Mouse (Mus musculus) erythroblast, embryonic 14.5 days (primary cell): Measurements from ENCODE around the gene Prss16. TPM values are rescaled to one million over a fixed set of nuclear protein-coding genes. Genes with fewer than 3 reads are reported as not detected.
"Not testable (repeated sequence)": the region's sequence is repeated elsewhere in the genome, so short reads cannot be mapped to it uniquely, and the experiment has no call there.

Source experiments
- H3K27me3 ChIP-seq: 2 replicates; pipeline ENCODE4 v1.6.1; 2012; ENCODE audit warnings: inconsistent platforms; ENCODE audit not compliant: control insufficient read depth
- H3K36me3 ChIP-seq: 2 replicates; pipeline ENCODE4 v1.6.1; 2012; ENCODE audit warnings: mild to moderate bottlenecking, inconsistent platforms; ENCODE audit not compliant: control insufficient read depth
- H3K4me1 ChIP-seq: 2 replicates; pipeline ENCODE4 v1.6.1; 2012; ENCODE audit warnings: inconsistent platforms; ENCODE audit not compliant: control insufficient read depth
- H3K4me3 ChIP-seq: replicated peaks from 2 replicates; pipeline ENCODE3; 2012; ENCODE audit warnings: moderate library complexity, mild to moderate bottlenecking, inconsistent platforms
- H3K9me3 ChIP-seq: 2 replicates; pipeline ENCODE4 v1.6.1; 2012; ENCODE audit warnings: low read length, inconsistent platforms, mixed read lengths; ENCODE audit not compliant: control insufficient read depth
- GATA1 ChIP-seq: IDR thresholded peaks from 2 replicates; pipeline ENCODE4 v1.6.1; 2012; ENCODE audit warnings: low read length, inconsistent platforms, mixed read lengths
- TAL1 ChIP-seq: IDR thresholded peaks from 3 replicates; pipeline ENCODE4 v1.6.1; 2012; ENCODE audit warnings: low read length, inconsistent platforms, mixed read lengths
- polyA plus RNA-seq: library from polyadenylated mRNA; stranded (reverse); fragments of >175 nt; gene quantifications from 2 replicates; pipeline ENCODE4 v1.2.3, GENCODE M21; 2012

Prss16 gene
- polyA plus RNA-seq, 1 experiment: not detected

DNA sequence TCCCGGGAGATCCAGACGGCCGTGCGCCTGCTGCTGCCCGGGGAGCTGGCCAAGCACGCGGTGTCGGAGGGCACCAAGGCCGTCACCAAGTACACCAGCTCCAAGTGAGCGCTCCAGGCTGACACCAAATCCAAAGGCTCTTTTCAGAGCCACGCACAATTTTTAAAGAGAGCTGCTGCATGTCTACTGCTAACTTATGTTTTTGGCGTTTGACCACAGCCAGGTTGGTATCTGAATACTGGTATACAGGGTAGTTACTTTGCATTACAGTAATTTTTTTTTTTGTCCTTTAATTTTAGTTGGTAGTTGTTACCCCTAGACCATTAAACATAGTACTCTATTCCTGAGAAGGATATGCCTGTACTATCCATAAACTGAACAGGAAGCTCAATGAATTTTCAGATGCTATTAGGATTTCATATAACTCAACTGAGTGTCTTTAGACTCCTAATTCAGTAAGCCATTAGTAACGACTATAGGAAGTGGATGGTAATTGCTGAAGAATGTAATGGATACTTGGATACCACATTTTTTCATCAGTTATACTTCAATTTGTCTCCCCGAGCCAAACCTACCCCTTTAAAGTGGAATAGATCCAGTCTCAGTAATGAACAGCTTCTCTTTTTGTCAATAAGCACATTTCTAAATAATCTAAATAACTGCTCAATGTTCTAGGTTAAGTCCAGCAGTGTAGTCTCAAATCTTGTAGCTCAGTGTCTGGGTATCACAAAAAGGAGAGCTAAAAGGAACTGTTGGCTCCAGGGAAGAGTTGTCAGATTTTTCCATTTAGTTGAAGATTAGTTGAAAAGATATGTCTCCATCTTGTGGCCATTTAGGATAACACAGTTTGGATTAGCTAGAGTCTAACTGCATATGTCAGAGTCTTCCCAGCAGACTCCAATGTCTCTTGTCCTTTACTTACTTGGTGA is 34.2 kb upstream of the Prss16 start:
- H3K4me1 ChIP-seq: peaks cover 68% of the 10 kb centered on the region
- H3K36me3 ChIP-seq: no peaks in the 10 kb centered on the region
- H3K9me3 ChIP-seq: no peaks in the 10 kb centered on the region
- H3K4me3 ChIP-seq: peak overlapping the region; percentile 69
- no peaks in the 10 kb centered on the region for H3K27me3 ChIP-seq
- TF ChIP-seq GATA1 (no peak), TAL1 (no peak)

DNA sequence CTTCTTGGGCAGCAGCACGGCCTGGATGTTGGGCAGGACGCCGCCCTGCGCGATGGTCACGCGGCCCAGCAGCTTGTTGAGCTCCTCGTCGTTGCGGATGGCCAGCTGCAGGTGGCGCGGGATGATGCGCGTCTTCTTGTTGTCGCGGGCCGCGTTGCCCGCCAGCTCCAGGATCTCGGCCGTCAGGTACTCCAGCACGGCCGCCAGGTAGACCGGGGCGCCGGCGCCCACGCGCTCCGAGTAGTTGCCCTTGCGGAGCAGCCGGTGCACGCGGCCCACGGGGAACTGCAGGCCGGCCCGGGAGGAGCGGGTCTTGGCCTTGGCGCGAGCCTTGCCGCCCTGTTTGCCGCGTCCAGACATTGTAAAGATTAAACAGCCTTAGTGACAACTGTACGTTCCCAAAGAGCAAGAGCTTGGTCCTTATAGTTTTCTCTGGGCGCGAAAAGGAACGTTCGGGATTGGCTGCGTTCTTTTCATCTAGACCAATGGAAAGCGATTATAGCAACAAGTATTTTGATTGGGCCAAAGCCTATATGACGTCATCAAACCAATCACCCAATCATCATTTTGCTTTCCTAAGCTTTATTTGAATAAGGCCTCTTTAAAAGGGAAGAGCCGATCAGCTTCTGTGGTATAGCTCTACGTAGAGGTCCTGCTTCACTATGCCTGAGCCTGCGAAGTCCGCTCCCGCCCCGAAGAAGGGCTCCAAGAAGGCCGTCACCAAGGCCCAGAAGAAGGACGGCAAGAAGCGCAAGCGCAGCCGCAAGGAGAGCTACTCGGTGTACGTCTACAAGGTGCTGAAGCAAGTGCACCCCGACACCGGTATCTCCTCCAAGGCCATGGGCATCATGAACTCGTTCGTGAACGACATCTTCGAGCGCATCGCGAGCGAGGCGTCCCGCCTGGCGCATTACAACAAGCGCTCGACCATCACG is 33.3 kb upstream of the Prss16 start, which contains the start of the genes Hist1h2ag and Hist1h2bj:
TSS of gene Hist1h2ag (minus strand) at position 377 of the 935 bp plus-strand sequence.
TSS of gene Hist1h2bj (plus strand) at position 647 of the 935 bp plus-strand sequence.
- Histone ChIP-seq H3K4me1 (peaks cover 68% of the 10 kb centered on the region), H3K4me3 (peak within 1 kb of the TSS; percentile 78)
- H3K27me3 ChIP-seq, H3K9me3 ChIP-seq, H3K36me3 ChIP-seq: not testable (repeated sequence)

DNA sequence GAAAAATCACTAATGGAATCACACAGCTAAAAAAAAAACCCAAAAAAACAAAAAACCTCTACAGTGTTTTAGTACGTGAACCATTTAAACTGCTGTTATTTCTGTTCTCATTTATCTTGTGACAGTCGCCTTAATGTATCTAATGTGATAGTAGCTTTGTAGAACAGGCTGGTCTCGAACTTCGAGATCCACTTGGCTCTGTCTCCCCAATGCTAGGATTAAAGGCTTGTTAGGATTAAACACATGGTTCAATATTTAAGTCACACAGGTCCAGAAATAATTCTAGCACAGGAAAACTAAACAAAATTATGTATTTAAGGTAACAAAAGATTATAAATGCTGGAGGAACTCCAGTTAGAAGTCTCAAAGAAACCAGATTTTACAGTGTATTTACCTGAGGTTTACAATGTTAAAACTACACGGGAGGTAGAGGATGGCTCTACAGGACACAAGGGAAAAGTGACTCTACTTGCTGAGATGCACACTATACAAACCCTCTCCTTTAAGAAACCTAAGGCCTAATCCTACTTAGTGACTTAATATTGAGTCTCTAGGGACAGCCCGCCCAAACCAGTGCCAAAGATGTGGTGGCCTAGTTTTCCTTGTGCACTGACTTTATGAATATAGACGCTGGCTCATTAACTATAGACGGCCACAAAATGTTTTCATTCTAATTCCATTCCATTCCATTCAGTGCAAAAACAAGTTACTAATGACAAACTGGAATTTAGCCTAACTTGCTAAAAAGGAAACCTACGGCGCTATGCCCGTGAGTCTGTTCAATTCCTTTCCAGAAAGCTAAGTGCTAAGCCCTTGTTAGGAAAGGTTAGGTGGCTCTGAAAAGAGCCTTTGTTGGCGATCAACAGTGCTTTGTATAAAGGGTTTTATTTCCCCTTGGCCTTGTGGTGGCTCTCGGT is 32.4 kb upstream of the Prss16 start:
- TF ChIP-seq TAL1 (no peak), GATA1 (no peak)
- Histone ChIP-seq H3K27me3 (no peaks in the 10 kb centered on the region), H3K36me3 (no peaks in the 10 kb centered on the region), H3K9me3 (no peaks in the 10 kb centered on the region), H3K4me1 (peaks cover 76% of the 10 kb centered on the region), H3K4me3 (peak overlapping the region; percentile 78)

DNA sequence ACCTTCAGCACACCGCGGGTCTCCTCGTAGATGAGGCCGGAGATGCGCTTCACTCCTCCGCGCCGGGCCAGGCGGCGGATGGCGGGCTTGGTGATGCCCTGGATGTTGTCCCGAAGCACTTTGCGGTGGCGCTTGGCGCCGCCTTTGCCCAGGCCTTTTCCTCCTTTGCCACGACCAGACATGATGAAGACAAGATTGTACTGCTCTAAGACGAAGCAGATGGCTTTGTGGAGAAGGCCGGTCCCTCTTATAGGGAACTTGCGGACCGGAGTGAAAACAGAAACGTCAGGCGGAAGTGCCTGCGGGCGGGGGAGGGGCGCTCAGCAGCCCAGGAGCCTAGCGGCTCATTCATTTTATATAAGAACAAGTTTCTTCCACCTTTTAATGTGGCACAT is 31.6 kb upstream of the Prss16 start, which contains the start of gene Hist1h4i:
TSS of gene Hist1h4i (minus strand) at position 221 of the 395 bp plus-strand sequence.
- not testable (repeated sequence) for H3K36me3 ChIP-seq, H3K9me3 ChIP-seq, H3K27me3 ChIP-seq
- H3K4me1 ChIP-seq: peaks cover 81% of the 10 kb centered on the region
- peak within 1 kb of the TSS; percentile 78 for H3K4me3 ChIP-seq

DNA sequence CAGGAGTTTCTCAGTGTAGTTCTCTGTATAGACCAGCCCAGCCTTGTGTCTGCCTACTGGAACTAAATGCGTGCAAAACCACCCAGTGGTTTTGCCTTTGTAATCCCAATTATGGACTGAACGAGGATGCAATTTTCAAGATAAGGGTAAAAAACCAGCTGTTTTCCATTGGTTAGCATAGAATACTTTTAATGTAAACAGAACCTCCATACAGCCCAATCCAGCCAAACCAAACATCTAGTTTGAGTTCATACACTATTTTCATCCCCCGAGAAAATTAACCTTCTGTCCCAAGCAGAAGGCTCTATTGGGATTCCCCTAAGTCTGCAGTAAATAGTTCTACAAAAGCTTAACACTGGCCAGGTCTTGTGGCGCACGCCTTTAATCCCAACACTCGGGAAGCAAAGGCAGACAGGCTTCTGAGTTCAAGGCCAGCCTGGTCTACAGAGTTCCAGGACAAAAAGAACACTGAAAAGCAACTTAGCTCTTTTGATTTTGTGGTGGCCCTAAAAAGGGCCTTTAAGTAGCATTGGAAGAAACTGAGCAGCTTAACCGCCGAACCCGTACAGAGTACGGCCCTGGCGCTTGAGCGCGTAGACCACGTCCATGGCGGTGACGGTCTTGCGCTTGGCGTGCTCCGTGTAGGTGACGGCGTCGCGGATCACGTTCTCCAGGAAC is 31.1 kb upstream of the Prss16 start:
- H3K27me3 ChIP-seq: no peaks in the 10 kb centered on the region
- H3K9me3 ChIP-seq: no peaks in the 10 kb centered on the region
- H3K36me3 ChIP-seq: no peaks in the 10 kb centered on the region
- peak overlapping the region; percentile 78 for H3K4me3 ChIP-seq
- TF ChIP-seq GATA1 (no peak), TAL1 (no peak)
- H3K4me1 ChIP-seq: peaks cover 77% of the 10 kb centered on the region

DNA sequence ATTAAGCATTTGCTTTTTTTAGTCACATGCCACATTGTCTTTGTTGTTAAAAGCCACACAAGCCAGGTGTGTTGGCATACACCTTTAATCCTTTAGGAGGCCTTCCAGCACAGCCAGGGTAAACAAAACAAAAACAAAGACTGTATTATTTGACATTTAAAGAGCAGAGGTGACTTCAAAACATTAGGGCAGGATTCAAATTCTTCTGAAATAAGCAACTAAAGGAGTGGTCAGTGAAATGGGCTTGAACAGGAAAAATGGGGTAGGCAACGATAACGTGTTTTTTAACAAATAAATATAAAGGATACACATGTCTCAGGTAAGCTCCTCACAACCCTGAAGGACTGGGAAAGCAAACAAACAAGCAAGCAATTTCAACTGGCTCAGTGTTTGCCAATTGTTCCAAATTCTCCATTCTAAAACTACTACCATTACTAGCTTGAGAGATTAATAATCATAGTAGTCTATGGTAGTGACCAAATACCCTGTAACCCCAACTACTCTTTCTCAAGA is 30.5 kb upstream of the Prss16 start:
- Histone ChIP-seq H3K9me3 (no peaks in the 10 kb centered on the region), H3K27me3 (no peaks in the 10 kb centered on the region), H3K36me3 (no peaks in the 10 kb centered on the region), H3K4me1 (peaks cover 71% of the 10 kb centered on the region), H3K4me3 (peak overlapping the region; percentile 78)
- TF ChIP-seq GATA1: no peak
- TF ChIP-seq TAL1: no peak

DNA sequence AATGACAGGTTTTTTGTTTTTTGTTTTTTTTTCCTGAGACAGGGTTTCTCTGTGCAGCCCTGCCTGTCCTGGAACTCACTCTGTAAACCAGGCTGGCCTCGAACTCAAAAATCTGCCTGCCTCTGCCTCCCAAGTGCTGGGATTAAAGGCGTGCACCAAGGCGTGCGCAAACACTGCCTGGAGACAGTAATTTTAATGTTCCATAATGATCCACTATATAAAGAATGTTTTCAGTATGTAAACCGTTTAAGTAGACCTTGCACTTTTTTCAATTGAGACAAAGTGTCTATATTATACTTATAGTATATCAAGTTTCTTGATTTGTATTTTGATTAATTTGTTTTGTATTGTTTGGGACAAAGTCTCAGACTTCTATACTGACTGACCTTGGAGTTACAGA is 29.8 kb upstream of the Prss16 start:
- no peaks in the 10 kb centered on the region for H3K27me3 ChIP-seq
- peaks cover 65% of the 10 kb centered on the region for H3K4me1 ChIP-seq
- no peaks in the 10 kb centered on the region for H3K36me3 ChIP-seq
- H3K4me3 ChIP-seq: peak overlapping the region; percentile 78
- no peaks in the 10 kb centered on the region for H3K9me3 ChIP-seq
- TF ChIP-seq TAL1: no peak
- TF ChIP-seq GATA1: no peak

DNA sequence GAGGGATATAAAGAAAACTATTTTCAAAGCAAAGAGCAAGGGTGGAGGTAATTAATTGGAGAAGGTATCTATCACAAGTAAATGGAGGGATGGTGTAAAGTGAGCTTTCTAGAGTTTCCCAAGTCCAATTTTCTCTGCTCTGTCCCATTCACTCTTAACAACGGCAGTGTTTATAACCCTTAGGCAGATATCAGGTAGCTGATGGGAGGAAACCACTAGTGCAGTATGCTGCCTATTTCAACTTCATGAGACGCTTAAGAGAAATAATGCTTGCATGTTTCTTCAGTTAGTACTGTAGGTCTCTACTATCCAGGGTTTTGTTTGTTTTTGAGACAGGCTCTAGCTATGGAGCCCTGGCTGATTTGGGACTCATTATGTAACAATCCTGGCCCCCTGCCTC is 27.9 kb upstream of the Prss16 start:
- no peaks in the 10 kb centered on the region for H3K27me3 ChIP-seq
- no peak for TF ChIP-seq TAL1
- TF ChIP-seq GATA1: no peak
- H3K4me3 ChIP-seq: peak overlapping the region; percentile 78
- peaks cover 68% of the 10 kb centered on the region for H3K4me1 ChIP-seq
- peaks cover 8% of the 10 kb centered on the region for H3K36me3 ChIP-seq
- H3K9me3 ChIP-seq: no peaks in the 10 kb centered on the region
